Mouse (Mus musculus) hindbrain, embryonic 10.5 days (tissue): ENCODE measurements around the gene She. TPM values are rescaled to one million over a fixed set of nuclear protein-coding genes. Genes with fewer than 3 reads are reported as not detected.
"Not testable (repeated sequence)": the region's sequence is repeated elsewhere in the genome, so short reads cannot be mapped to it uniquely, and the experiment has no call there.

ENCODE experiments used
- DNase-seq: peaks from one replicate; pipeline ENCODE4 v3.0.0-alpha.2; 2017; ENCODE audit warnings: low spot score
- H3K27ac ChIP-seq: fragments of 300-500 bp; sonication (generic); 2 replicates; pipeline ENCODE4 v1.5.1; 2016; ENCODE audit warnings: mild to moderate bottlenecking, moderate library complexity
- H3K27me3 ChIP-seq: fragments of 300-500 bp; sonication (generic); 2 replicates; pipeline ENCODE4 v1.6.1; 2016; ENCODE audit warnings: mild to moderate bottlenecking; ENCODE audit not compliant: poor library complexity, insufficient read depth, severe bottlenecking
- H3K36me3 ChIP-seq: fragments of 300-500 bp; sonication (generic); 2 replicates; pipeline ENCODE4 v1.6.1; 2016; ENCODE audit warnings: mild to moderate bottlenecking, moderate library complexity
- H3K4me1 ChIP-seq: fragments of 300-500 bp; sonication (generic); replicated peaks from 2 replicates; pipeline ENCODE4 v1.6.1; 2016; ENCODE audit warnings: mild to moderate bottlenecking
- H3K4me3 ChIP-seq: fragments of 300-500 bp; sonication (generic); 2 replicates; pipeline ENCODE4 v1.5.1; 2016; ENCODE audit warnings: mild to moderate bottlenecking, moderate library complexity
- H3K9me3 ChIP-seq: fragments of 300-500 bp; sonication (generic); 2 replicates; pipeline ENCODE4 v1.6.1; 2016; ENCODE audit warnings: mild to moderate bottlenecking, moderate library complexity
- WGBS: fragments of 180-500 bp; shearing (Covaris S2); methylation state at CpG from one replicate; pipeline ENCODE4 v1.1.7; 2016; 5-methylcytosine and 5-hydroxymethylcytosine counted together
- polyA plus RNA-seq: library from polyadenylated mRNA; unstranded; fragments of >200 nt; fragmentation: Nextera tagmentation; extraction: Ambion mirVana; gene quantifications from 2 replicates; pipeline ENCODE4 v1.2.1, GENCODE M21; 2016

She gene
- polyA plus RNA-seq, 1 experiment from 2014 or later: 2.3 TPM

- Histone ChIP-seq H3K27me3 (no peaks in the 10 kb centered on the region), H3K4me3 (no peak overlapping the region), H3K36me3 (no peaks in the 10 kb centered on the region), H3K27ac (no peak overlapping the region), H3K9me3 (0 out of 2 replicates have a peak, but pooled peaks cover 2% of the 10 kb centered on the region), H3K4me1 (peaks cover 15% of the 10 kb centered on the region)
- no peak for DNase-seq
- WGBS: 22% methylated on average over 4 of the region's 4 CpGs
Observed at GRCm38 (mm10) chr3:89858123-89858522, 27.0 kb downstream of the She start.

DNA sequence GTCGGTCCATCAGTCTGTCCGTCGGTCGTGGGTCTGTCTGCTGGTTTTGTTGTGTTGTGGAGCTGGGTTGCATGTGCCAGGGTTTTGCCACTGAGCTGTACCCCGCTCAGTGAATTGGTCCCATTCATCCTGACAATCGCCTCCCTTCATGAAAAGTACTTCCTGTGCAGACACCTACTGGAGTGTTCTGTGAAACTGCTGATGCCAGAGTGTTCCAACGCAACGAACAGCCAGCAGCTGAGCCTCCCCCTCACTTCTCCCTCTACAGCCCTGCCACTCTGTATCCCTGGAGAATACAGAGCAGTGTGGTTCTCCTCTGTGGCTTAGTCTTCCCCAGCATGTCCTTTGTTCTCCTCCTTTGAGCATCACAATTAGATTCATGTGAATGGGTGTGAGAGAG is 27.7 kb downstream of the She start:
- no peak for DNase-seq
- H3K4me3 ChIP-seq: no peak overlapping the region
- H3K27ac ChIP-seq: no peak overlapping the region
- no peaks in the 10 kb centered on the region for H3K27me3 ChIP-seq
- H3K36me3 ChIP-seq: no peaks in the 10 kb centered on the region
- peaks cover 9% of the 10 kb centered on the region for H3K4me1 ChIP-seq
- 0 out of 2 replicates have a peak, but pooled peaks cover 2% of the 10 kb centered on the region for H3K9me3 ChIP-seq
- 76% methylated on average over 8 of the region's 8 CpGs for WGBS

DNA sequence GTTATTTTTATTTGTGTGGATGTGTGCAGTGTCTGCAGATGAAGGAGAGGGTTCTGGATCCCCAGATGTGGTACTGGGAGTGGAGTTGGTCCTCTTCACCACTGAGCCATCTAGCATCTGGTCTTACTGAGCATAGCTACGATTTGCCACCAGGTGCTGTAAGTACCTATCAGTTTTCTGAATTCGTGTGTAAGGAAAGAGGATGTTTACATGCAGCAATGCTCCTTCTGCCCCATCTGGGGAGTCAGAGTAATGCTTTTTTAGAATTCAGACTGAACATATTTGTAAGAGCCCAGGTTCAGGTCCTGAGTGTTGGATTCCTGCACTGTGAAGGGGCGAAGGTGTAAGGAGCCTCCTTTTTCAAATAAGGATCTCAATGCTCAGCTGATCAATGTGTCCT is 28.8 kb downstream of the She start:
- Histone ChIP-seq H3K36me3 (no peaks in the 10 kb centered on the region), H3K4me3 (no peak overlapping the region), H3K4me1 (peaks cover 8% of the 10 kb centered on the region), H3K9me3 (0 out of 2 replicates have a peak, but pooled peaks cover 2% of the 10 kb centered on the region), H3K27ac (no peak overlapping the region), H3K27me3 (no peaks in the 10 kb centered on the region)
- 75% methylated on average over 3 of the region's 3 CpGs for WGBS
- no peak for DNase-seq

GRCm38 (mm10) chr3:89860343-89860742 is 29.2 kb downstream of the She start:
- WGBS: 81% methylated on average over 3 of the region's 3 CpGs
- H3K9me3 ChIP-seq: 0 out of 2 replicates have a peak, but pooled peaks cover 2% of the 10 kb centered on the region
- no peak overlapping the region for H3K27ac ChIP-seq
- peaks cover 8% of the 10 kb centered on the region for H3K4me1 ChIP-seq
- DNase-seq: no peak
- no peak overlapping the region for H3K4me3 ChIP-seq
- H3K36me3 ChIP-seq: no peaks in the 10 kb centered on the region
- no peaks in the 10 kb centered on the region for H3K27me3 ChIP-seq

DNA sequence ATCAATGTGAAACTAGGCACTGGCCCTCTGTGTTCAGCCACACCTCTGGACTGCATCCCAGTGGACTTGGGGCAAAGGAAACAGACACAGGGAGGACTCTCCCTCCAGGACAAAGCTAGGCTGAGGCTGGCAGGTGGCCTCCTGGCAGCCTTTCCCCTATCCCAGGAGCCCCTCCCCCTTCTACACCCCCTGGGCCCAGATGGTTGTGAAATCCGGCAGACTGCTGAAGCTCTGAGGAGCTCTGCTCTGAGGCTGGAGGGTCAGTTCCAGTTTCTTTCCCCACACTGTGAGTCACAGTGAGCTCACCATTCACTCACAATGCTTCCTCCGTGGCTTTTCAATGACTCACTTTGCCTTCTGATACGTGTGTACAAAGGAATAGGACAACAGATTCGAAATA is 29.9 kb downstream of the She start:
- DNase-seq: peak; percentile 23
- no peak overlapping the region for H3K27ac ChIP-seq
- H3K27me3 ChIP-seq: no peaks in the 10 kb centered on the region
- no peak overlapping the region for H3K4me3 ChIP-seq
- no peaks in the 10 kb centered on the region for H3K36me3 ChIP-seq
- 0 out of 2 replicates have a peak, but pooled peaks cover 2% of the 10 kb centered on the region for H3K9me3 ChIP-seq
- peaks cover 8% of the 10 kb centered on the region for H3K4me1 ChIP-seq
- WGBS: 25% methylated on average over 4 of the region's 4 CpGs

GRCm38 (mm10) chr3:89862182-89862761 is 31.1 kb downstream of the She start:
- H3K36me3 ChIP-seq: no peaks in the 10 kb centered on the region
- no peaks in the 10 kb centered on the region for H3K27me3 ChIP-seq
- H3K9me3 ChIP-seq: 0 out of 2 replicates have a peak, but pooled peaks cover 2% of the 10 kb centered on the region
- H3K4me3 ChIP-seq: no peak overlapping the region
- H3K27ac ChIP-seq: no peak overlapping the region
- peaks cover 8% of the 10 kb centered on the region for H3K4me1 ChIP-seq
- 87% methylated on average over 8 of the region's 8 CpGs for WGBS
- no peak for DNase-seq

GRCm38 (mm10) chr3:89863276-89863675 is 32.1 kb downstream of the She start:
- not testable (repeated sequence) for H3K36me3 ChIP-seq, H3K27ac ChIP-seq, H3K27me3 ChIP-seq, DNase-seq, H3K9me3 ChIP-seq, H3K4me3 ChIP-seq
- WGBS: 89% methylated on average over 3 of the region's 3 CpGs
- H3K4me1 ChIP-seq: peaks cover 15% of the 10 kb centered on the region

GRCm38 (mm10) chr3:89863716-89864509 is 32.7 kb downstream of the She start:
- no peak overlapping the region for H3K27ac ChIP-seq
- no peak for DNase-seq
- peaks cover 20% of the 10 kb centered on the region for H3K4me1 ChIP-seq
- H3K36me3 ChIP-seq: no peaks in the 10 kb centered on the region
- no peaks in the 10 kb centered on the region for H3K27me3 ChIP-seq
- H3K9me3 ChIP-seq: no peaks in the 10 kb centered on the region
- no peak overlapping the region for H3K4me3 ChIP-seq
- WGBS: 85% methylated on average over 9 of the region's 9 CpGs

DNA sequence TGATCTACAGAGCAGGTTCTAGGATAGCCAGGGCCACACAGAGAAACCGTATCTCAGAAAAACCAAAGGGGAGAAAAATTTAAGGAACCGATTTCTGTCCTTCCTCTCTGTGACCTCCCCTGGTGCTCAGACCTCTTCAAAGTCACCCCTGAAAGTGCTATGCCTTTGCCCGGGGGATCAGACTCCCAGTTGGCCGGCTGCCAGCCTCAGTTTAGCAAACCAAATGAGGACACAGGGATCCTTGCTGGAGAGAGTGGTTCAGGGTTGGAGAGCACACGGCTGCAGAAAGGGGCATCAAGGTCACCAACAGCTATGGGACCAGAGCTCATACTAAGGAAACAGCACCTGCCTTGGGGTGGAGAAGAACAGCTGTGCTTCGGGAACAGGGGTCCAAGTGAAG is 33.9 kb downstream of the She start:
- Histone ChIP-seq H3K4me3 (no peak overlapping the region), H3K9me3 (no peaks in the 10 kb centered on the region), H3K27me3 (no peaks in the 10 kb centered on the region), H3K36me3 (no peaks in the 10 kb centered on the region), H3K4me1 (peaks cover 25% of the 10 kb centered on the region), H3K27ac (no peak overlapping the region)
- 71% methylated on average over 6 of the region's 6 CpGs for WGBS
- no peak for DNase-seq

- Histone ChIP-seq H3K27ac (no peak overlapping the region), H3K9me3 (no peaks in the 10 kb centered on the region), H3K4me3 (no peak overlapping the region), H3K36me3 (no peaks in the 10 kb centered on the region), H3K27me3 (no peaks in the 10 kb centered on the region), H3K4me1 (peaks cover 29% of the 10 kb centered on the region)
- 82% methylated on average over 4 of the region's 4 CpGs for WGBS
- DNase-seq: no peak
Observed at GRCm38 (mm10) chr3:89865764-89866163, 34.6 kb downstream of the She start.

- Histone ChIP-seq H3K4me1 (peaks cover 26% of the 10 kb centered on the region), H3K4me3 (no peak overlapping the region), H3K27ac (no peak overlapping the region), H3K27me3 (no peaks in the 10 kb centered on the region), H3K36me3 (no peaks in the 10 kb centered on the region), H3K9me3 (0 out of 2 replicates have a peak, but pooled peaks cover under 1% of the 10 kb centered on the region)
- 70% methylated on average over 4 of the region's 4 CpGs for WGBS
- DNase-seq: no peak
Observed at GRCm38 (mm10) chr3:89867651-89868050, 36.5 kb downstream of the She start.

DNA sequence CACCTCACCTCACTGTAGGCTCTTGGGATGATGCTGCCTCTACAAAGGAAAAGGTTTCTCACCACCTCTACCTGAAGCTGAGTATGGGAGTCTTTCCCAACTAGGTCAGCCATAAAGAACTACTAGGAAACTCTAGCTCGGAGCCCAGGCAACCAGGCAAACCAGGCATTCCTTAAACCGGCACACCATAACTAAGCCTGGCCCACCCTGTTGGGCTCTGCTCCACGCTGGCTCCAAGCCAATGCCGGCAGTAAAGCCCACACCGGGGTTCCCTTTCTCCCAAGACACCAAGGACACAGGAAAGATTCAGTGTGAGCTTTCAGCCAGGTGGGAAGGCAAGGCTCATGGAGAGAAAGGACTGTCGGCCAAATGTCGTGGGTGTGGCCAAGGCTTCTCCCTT is 37.2 kb downstream of the She start:
- Histone ChIP-seq H3K4me3 (no peak overlapping the region), H3K9me3 (0 out of 2 replicates have a peak, but pooled peaks cover 5% of the 10 kb centered on the region), H3K4me1 (peaks cover 26% of the 10 kb centered on the region), H3K27ac (peak overlapping the region; percentile 23; the same call in 1 of the 2 replicates), H3K36me3 (no peaks in the 10 kb centered on the region), H3K27me3 (no peaks in the 10 kb centered on the region)
- 43% methylated on average over 7 of the region's 7 CpGs for WGBS
- DNase-seq: no peak

GRCm38 (mm10) chr3:89868956-89869355 is 37.8 kb downstream of the She start:
- DNase-seq: no peak
- 62% methylated on average over 9 of the region's 9 CpGs for WGBS
- no peak overlapping the region for H3K4me3 ChIP-seq

More at GRCm38 (mm10) chr3:89868956-89869355, 37.8 kb downstream of the She start:
- H3K27ac ChIP-seq: no peak overlapping the region
- 0 out of 2 replicates have a peak, but pooled peaks cover 5% of the 10 kb centered on the region for H3K9me3 ChIP-seq
- peaks cover 26% of the 10 kb centered on the region for H3K4me1 ChIP-seq
- H3K36me3 ChIP-seq: no peaks in the 10 kb centered on the region
- H3K27me3 ChIP-seq: no peaks in the 10 kb centered on the region
